Mouse (Mus musculus) megakaryocyte-erythroid progenitor cell, adult 5-6 weeks (primary cell): ENCODE data around the gene Vamp9. TPM values are rescaled to one million over a fixed set of nuclear protein-coding genes. Genes with fewer than 3 reads are reported as not detected.

Source experiments
- ATAC-seq: replicated peaks from 2 replicates; pipeline ENCODE4 v1.8.0; 2016; ENCODE audit warnings: mild to moderate bottlenecking, inconsistent platforms; ENCODE audit not compliant: severe bottlenecking, poor library complexity, low FRiP score, low TSS enrichment
- total RNA-seq, 2 experiments: library from RNA; stranded (forward) in 1 of 2; stranded (reverse) in 1 of 2; fragments of 200-1000, 215-1000 nt in 1 of 2; fragments of >200 nt in 1 of 2; fragmentation: Nextera tagmentation in 1 of 2; gene quantifications; 2 replicates each; pipeline ENCODE4 v1.2.3; 2014 to 2017

The Vamp9 gene
- total RNA-seq (2014; fragmentation: Nextera tagmentation) (not detected in 2 replicates), total RNA-seq (2017) (not detected in 2 replicates)

DNA sequence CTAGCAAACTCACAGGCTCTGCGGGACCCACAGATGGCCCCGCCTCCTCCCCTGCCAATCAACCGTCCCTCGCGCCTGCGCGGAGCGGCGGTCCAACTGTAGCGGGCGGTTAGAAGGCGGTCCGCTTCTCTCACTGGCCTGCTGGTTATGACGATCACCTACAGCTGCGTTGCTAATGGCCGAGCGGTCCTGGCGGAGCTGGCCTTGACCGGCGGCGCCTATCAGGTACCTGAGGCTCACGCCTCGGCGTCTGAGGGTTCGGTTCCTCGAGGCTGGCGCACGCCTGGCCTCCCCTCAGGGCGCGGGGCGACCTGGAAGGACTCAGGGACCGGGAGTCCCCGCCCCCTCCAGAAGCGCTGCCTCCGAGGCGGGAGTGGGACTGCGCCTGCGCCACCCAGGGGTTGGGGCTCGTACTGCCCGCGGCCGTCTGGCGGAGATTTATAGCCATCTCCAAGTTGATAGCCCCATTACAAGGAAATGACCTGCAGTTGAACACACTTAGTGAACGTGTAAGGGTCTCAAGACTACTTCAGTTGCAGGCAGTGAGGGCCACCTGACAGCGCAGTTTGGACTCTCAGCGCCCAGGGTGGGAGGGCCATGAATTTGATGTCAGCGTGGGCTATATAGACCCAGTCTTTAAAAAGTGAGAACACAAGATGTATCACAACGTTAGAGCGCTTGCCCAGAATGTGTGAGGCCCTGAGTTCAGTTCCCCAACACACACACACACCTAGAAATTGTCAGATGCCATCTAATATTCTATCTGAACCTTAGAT lies at the start of gene Vamp9:
Gene Vamp9 (plus strand): TSS at position 74 of the 776 bp plus-strand sequence.
- ATAC-seq: peak; percentile 99

DNA sequence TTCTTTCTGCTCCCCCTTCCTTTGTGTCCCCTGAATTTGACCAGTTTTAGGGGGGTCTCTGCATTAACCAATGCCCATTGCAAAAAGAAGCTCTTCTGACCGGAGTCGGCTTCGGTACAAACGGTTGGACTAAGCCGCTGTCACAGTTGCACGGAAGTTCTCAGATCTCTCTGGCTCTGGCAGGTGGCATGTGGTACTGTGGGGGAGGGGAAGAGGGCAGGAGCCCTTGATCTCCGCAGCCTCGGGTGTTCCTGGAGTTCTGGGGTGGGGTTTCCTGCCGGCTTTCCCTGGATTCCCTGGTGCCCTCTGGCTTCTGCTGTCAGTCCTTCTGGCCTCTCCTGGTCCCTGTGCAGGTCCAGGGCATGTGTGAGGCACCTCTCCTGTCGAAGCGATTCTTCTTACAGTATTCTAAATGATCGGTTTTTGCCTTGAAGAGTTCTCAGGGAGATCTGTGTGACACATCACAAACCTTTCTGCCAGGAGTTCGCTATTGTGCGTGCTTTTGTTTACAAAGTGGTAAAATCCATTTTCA lies 48.9 kb upstream of the Vamp9 start:
- no peak for ATAC-seq

DNA sequence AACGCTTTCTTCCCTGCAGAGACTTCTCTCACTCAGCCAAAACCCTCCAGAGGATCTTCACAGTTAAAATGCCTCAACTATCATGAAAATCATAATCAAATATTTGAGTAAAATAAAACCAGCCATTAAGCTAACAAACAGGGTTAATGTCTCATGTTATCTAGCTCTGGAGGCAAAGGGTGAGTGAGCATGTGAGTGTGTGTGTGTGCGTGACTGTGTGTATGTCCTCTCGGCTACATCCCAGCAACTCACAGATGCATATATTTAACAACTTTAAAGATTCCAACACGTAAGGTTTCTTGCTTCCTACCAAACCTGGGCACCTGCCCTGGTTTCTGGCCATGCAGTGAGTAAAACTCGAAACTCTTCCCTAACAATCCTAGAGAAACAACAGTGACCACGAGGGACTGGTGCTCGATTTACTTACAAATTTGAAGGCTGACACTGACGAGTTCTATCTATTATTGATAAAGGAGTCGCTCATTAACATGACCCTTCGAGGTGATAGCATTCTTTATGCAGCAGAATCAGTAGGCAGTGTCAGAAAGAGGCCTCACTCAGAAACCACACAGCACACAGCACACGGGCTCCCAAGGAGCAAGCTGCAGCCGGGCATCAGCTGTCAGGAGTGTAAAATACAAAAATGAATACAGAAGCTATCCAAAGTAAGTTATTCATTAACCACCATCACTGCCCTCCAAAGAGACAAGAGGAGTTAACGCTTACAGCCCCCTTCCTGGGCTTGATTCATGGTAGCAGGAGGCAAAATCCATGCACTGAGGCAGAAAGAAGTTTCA lies 46.2 kb upstream of the Vamp9 start:
- ATAC-seq: no peak

DNA sequence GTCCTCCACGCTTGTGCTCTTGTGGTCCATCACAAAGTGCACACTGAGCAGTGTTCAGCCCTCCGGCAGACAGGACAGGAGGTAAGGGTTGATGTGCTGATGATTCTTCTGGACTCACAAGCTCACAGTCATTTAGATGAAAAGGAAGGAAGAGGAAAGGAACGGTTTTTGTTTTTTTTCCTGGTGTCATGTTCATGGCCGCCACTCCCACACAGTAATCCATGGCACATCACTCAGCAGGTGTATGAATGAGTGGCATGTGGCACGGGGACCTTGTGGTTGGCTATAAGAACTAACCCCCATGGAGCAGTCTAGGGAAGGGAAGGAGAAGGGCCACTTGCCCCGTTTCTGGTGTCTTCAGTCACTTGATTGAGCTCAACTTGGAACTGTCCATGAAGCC lies 44.2 kb upstream of the Vamp9 start:
- ATAC-seq: no peak

DNA sequence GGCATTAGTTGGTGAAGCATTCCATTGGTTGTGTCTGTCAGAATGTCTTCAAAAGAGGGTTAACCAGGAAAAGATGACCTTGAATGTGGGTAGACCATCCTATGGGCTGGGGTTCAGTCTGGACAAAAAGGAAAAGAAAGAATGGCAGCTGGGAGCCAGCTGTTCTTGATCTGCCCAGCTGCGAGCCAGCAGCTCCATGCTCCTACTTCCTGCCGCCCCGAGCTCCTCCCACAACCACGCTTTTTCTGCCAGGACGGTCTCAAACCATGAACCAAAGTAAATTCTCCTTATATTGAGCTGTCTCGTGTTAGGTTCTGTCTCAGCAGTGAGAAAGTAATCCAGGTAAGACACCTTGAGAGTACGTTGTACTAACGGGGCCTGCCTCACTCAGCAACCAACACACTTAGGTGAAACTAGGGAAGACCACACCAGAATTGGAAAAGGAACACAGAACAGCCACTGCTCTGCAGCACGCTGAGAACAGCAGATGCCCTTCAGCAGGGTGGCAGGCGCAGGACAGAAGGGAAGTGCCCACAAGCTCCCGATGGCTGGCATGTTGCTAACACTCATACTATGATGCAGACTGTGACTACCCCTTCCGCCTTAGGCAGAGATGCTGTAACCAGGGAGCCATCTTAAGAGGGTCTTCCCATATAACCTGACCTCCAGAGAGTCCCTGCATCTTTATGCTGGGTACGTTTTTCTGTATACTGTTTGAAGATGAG lies 42.2 kb upstream of the Vamp9 start:
- no peak for ATAC-seq

DNA sequence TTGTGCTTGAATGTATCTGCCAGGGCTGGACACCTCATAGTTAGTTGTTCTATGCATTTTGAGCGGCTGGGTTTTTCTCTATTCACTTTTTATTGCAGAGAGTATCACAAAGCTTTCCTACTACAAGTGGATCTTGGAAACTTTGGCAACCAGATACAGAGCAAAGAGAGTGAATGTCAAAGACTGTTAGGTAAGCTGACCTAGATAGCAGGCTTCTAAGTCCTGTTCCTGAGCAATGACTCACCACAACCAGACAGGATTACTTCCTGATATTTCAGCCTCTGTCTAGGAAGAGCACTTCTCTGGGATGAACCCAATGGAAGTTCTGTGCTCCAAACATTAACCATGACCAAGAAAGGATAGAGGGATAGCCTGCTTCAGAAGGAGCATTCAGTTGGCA lies 40.3 kb upstream of the Vamp9 start:
- ATAC-seq: no peak

DNA sequence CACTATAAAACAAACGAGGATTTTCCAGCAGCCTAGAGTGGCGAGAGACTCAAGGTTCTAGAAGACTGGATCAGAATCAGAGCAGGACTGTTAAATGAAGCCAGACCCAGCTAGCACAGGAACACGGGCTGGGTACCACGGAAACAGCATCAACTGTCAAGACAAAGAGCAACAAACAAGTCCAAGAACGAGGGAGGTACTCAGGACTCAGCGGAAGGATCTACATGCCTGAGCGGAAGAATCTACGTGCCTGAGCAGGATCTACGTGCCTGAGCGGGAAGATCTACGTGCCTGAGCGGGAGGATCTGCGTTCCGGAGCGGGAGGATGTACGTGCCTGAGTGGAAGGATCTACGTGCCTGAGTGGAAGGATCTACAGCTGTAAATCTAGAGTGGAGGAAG lies 37.8 kb upstream of the Vamp9 start:
- ATAC-seq: no peak

DNA sequence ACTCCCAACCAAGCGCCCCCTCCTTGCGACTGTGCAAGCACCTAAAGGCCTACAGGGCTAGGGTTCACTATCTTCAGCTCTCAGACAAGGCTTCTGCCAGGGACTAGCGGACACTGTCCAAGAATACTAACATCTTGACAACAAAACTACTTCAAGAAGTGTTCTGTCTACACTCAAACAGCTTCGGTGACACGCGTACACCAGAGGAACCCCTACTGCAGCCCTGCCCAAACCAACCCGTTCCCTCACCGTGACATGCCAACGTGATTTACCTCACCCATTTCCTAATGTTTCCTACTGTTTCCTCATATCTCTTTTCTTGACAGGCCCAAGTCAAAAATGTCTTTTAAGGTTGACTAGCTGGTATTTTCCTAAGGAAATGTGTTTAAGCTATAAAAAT lies 37.1 kb upstream of the Vamp9 start:
- ATAC-seq: no peak

DNA sequence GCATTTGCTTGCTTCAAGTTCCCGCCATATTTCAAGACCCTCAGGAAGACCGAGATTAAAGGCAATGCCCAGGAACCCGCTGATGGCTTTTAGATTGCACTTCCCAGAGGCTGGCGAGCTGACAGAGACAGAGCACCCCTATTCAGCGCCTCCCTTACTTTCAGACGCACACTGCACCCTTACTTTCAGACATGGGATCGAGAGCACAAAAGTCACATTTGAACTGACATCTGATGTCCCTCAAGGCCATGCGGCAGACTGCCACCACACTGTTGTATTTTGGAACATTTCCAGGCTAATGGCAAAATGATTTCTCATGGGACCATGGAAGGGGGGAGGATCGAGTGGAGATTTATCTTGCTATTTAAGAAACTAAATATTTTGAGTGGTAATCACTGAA lies 28.5 kb upstream of the Vamp9 start:
- no peak for ATAC-seq

DNA sequence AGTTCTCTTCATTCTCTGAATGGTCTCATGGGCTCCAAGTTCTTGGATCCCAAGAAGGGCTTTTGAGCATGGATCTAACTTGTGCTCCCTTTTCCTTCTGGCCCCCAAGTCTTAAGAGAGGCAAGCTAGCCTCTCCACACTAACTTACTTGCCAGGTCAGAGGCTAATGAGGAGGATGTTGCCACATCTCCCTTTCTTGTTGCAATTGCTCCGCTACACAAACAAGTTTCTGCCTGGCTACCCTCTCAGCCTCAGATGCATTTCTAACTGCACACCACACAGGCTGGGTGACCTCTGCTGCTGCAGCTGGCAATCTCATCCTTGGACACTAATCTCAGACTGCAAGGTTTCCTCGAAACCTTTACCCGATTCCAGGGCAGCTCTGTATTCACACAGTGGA lies 23.6 kb upstream of the Vamp9 start:
- ATAC-seq: no peak

DNA sequence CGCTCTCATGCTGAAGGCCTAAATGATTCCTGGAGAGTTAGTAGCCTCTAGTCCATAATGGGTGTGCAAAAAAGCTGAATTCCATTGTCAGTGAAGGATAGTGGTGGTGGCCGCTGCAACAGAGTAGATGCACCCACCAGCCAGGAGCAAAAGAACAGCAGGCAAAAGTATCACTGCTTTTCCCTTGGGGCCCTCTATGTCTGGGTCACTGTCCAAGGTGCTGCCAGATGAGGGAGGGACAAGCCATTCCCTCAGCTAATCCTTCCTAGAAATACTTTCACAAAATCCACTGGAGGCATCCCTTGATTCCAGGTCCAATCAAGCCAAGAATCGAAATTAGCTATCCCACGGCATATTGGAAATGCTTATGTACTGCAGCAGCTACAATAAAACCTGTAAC lies 22.0 kb upstream of the Vamp9 start:
- ATAC-seq: no peak

DNA sequence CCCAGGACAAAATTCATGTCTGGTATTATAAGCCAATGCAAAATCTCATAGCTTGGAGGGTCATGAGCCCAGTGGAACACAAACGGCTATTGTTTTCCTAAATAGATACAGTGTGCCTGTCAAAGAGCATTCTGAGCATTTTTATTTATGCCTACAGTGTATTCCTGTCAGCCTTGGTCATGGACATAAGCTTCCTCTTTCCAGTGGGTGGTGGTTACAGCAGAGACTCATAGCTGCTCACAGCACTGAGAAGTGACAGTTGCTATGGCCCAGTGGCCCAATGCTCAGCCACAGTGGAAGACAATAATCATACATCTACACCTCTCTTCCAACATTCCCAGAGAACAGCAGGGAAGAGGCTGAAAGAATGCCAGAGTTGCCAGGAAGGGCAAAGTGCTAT lies 18.9 kb upstream of the Vamp9 start:
- ATAC-seq: no peak

DNA sequence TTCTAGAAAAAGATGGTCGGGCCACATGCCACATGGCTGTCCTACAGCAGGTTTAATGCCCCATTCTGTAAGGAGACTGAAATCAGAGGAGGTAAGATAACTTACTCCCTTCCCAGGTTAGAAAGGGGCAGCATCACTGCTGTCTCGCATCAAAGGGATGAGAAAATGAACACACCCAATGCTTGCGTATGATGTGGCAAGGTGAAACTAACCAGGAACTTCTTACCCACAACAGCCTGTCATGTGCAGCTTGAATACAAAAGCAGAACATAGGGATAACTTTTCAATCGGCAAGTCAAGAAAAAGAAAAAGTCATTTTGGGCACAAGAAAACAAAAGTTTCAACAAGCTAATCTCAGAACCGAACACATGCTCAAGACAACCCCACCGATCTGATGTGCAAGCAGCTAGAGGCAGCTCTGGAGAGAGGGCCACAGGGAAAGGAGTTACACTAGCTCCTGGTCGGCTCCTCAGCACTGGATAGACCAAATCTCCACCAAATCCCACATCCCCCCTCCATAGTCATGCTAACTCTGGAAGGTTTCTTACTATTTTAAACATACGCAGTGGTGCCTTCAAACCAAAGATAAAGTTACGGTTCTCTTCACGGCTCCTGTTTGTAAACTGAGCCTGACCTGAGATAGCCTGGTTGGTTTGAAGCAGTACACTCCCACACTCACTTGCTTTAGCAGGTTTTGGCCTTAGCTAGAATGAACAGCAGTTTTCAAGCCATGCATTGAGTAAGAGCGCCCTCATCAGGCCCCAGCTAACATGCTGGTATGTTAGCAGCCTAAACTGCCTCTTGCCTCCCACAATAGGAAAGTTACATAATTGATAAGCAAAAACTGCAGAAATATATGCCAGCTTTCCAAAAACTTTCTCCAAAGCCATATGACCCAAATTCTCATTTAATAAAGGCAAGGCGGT lies 14.3 kb upstream of the Vamp9 start:
- no peak for ATAC-seq

DNA sequence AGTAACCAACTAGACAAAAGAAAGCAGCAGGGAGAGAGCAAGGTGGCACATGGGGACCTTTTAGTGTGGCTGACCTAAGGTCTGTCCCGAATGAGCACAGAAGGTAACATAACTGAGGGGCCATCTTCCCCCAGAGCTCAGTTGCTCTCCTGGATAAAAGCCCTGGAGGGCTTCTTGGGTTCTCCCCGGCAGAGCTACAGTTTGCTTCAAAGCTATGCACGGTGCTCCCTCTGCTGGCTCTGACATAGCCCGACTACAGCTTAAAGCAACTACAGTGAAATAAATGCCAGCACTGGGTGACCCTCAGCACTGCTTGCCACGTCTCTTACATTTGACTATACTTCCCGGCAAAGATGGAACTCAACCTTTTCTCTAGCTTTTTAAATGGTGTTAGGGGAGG lies 6.0 kb upstream of the Vamp9 start:
- ATAC-seq: peak; percentile 77

DNA sequence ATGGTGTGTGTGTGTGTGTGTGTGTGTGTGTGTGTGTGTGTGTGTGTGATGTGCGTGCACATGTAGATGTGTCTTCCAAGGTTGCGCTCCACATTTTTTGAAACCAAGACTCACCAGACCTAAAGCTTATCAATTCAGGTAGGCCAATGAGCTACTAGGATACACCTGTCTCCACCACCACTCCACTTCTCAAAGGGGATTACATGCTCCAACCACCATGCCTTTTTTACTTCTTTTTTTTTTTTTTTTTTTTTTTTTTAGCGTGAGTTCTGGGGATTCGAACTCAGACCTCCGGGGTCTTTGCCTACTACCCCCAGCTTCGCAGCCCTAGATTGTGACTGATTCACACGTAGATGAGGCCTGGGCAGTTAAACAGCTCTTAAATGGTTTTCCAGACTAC lies 323 bp upstream of the Vamp9 start:
- no peak for ATAC-seq

DNA sequence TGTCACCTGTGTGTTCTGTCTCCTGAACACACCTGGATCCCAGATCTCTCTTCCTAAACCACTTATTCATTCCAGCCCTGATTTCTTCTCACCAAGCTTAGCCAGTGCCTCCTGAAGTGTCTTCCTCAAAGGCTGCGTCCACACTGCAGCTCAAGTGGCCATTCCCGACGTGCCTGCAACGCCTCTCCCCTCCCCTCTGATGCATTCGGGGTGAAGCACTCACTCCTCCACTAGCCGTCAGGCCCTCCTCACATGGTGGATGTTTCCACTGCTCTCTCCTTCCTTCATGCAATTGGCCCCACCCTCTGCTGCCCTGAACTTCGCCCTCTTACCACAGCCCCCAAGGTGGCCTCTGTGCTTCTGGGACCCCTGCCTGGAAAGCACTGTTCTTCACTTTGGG lies 9.4 kb downstream of the Vamp9 start:
- ATAC-seq: no peak

DNA sequence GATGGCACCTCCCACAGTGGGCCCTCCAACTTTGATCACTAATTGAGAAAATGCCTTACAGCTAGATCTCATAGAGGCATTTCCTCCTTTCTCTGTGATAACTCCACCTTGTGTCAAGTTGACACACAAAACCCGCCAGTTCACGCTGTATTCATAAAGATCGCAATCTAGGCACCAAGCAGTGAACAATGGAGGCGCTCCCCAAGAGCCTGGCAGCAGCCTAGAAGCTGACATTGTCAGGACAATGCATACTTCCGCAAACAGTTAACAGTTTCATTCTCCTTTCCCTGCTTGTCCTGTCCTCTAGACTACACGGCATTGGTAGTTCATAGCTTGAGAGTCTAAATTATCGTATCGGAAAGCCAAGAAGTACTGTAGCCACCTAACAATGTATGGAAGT lies 16.0 kb downstream of the Vamp9 start:
- ATAC-seq: no peak

DNA sequence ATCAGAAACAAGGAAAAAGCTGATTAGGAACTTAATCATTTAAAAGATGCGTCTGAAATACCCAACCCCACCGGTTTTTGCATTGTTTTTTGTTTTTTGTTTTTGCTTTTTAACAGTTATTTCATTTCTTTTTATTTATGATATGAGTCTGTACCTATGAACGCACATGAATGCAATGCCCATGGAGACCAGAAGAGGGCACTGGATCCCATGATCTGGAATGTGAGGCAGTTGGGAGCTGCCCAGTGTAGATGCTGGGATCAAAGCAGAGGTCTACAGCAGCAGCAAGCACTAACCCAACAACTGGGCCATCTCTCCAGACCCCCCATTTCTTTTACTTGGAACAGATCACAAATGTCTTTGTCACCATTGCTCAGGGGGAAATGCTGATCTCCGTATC lies 21.9 kb downstream of the Vamp9 start:
- peak; percentile 90 for ATAC-seq

DNA sequence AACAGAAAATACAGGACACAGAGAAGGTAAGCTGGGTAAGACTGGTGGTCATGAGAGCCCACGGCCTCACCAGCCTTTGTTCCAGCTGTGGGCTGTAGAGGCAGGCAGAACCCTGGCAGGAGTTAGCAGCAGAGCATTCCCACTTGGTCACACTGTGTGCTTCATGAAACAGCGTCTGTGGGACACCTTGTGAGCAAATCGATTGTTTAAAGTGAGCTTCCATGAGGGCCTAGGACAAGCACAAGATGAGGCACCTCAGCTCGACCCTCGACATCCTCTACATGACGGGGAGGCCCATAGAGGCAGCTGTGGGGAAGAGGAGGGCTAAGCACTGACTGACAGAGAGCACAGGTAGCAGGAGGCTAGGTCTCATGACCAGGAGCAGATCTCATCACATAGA lies 25.9 kb downstream of the Vamp9 start:
- ATAC-seq: no peak
